Mouse (Mus musculus) heart, embryonic 14.5 days (tissue): Measurements from ENCODE around the gene Elp4. TPM values are rescaled to one million over a fixed set of nuclear protein-coding genes. Genes with fewer than 3 reads are reported as not detected.
A peak's percentile ranks its signal among the peaks of the same experiment; 100 is the strongest.

ENCODE experiments used
- ATAC-seq: fragments of 200-750 bp; cut with Nextera tagmentation; 2 replicates; pipeline ENCODE4 v1.8.0; 2017; ENCODE audit warnings: low read depth, moderate TSS enrichment; ENCODE audit not compliant: insufficient number of reproducible peaks, insufficient read depth, low FRiP score
- H3K27ac ChIP-seq, 2 experiments: fragments of 200-500 bp in 1 of 2; fragments of 300-500 bp in 1 of 2; sonication (generic) in 1 of 2; replicated peaks in 1 of 2; 2 replicates each; pipeline ENCODE4 v1.5.1; 2012 to 2014; ENCODE audit warnings: low read depth in 2 of 2, low read length in 2 of 2, control low read depth in 1 of 2, mild to moderate bottlenecking in 1 of 2, mixed read lengths in 1 of 2; ENCODE audit not compliant: control insufficient read depth in 1 of 2, insufficient read depth in 1 of 2
- H3K27me3 ChIP-seq: fragments of 300-500 bp; sonication (generic); 2 replicates; pipeline ENCODE4 v1.6.1; 2014; ENCODE audit warnings: mild to moderate bottlenecking, low read length, control low read depth; ENCODE audit not compliant: control insufficient read depth, insufficient read depth
- H3K36me3 ChIP-seq: fragments of 300-500 bp; sonication (generic); 2 replicates; pipeline ENCODE4 v1.6.1; 2014; ENCODE audit warnings: mild to moderate bottlenecking, control low read depth, low read length, mixed read lengths; ENCODE audit not compliant: control insufficient read depth, insufficient read depth
- H3K4me1 ChIP-seq, 2 experiments: fragments of 200-500 bp in 1 of 2; fragments of 300-500 bp in 1 of 2; sonication (generic) in 1 of 2; 2 replicates each; pipeline ENCODE4 v1.6.1; 2012 to 2014; ENCODE audit warnings: low read length in 2 of 2, control low read depth in 1 of 2, mixed read lengths in 1 of 2; ENCODE audit not compliant: control insufficient read depth in 2 of 2, insufficient read depth in 2 of 2
- H3K4me2 ChIP-seq: fragments of 300-500 bp; sonication (generic); 2 replicates; pipeline ENCODE4 v1.6.1; 2014; ENCODE audit warnings: mild to moderate bottlenecking, low read length
- H3K4me3 ChIP-seq, 2 experiments: fragments of 200-500 bp in 1 of 2; fragments of 300-500 bp in 1 of 2; sonication (generic) in 1 of 2; 2 replicates each; pipeline ENCODE4 v1.5.1; 2012 to 2014; ENCODE audit warnings: low read length in 2 of 2, mild to moderate bottlenecking in 2 of 2, control low read depth in 1 of 2, low read depth in 1 of 2, moderate library complexity in 1 of 2; ENCODE audit not compliant: control insufficient read depth in 1 of 2, insufficient read depth in 1 of 2
- H3K9ac ChIP-seq: fragments of 300-500 bp; sonication (generic); 2 replicates; pipeline ENCODE4 v1.6.1; 2014; ENCODE audit warnings: mild to moderate bottlenecking, low read length
- H3K9me3 ChIP-seq: fragments of 300-500 bp; sonication (generic); 2 replicates; pipeline ENCODE4 v1.6.1; 2016; ENCODE audit warnings: low read length, control low read depth; ENCODE audit not compliant: control insufficient read depth
- WGBS: fragments of 180-500 bp; shearing (Covaris S2); extraction: QIAGEN DNeasy Blood & Tissue Kit; methylation state at CpG from one replicate; pipeline ENCODE4 v1.1.7; 2014; 5-methylcytosine and 5-hydroxymethylcytosine counted together
- polyA plus RNA-seq: library from polyadenylated mRNA; unstranded; fragments of >200 nt; fragmentation: Nextera tagmentation; extraction: Ambion mirVana; gene quantifications from 2 replicates; pipeline ENCODE4 v1.2.1, GENCODE M21; 2014

Elp4 gene
- polyA plus RNA-seq, 1 experiment from 2014 or later, result 19.6 TPM

DNA sequence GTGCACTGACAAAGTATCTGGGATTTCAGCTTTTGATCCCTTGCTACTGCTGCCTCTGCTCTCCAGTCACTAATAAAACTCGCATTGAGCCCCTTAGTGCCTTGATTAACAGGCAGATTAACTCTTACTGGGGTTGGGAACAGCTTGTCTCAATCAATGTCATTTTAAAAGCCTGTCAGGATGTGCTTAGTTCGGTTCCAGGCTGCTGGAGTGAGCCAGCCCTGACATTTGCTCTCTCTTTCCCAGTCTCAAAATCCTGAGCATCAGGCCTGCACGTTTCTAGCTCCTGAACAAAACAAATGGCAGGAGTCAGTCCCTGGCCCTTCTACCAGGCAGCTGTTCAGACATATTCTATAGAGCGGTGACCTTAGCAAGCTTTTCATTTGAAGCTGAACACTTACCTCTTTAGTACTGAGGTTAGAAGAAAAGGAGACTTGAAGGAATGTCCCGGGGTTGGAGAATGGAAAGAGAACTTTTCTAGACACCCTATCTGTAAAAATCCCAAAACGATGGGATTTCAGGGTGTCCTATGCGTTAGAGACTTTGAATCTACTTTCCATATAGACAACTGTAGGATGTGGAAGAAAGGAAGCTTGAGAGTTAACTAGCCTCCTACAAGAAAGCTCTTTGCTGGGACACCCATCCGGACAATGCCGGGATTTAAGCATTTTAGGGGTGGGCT lies 233.1 kb downstream of the Elp4 start:
- no peaks in the 10 kb centered on the region for H3K9me3 ChIP-seq
- H3K36me3 ChIP-seq, result no peaks in the 10 kb centered on the region
- H3K4me2 ChIP-seq, result no peak overlapping the region
- 2% methylated on average over 9 of the region's 9 CpGs for WGBS
- no peak overlapping the region for H3K9ac ChIP-seq
- H3K27ac ChIP-seq, result no peak overlapping the region
- no peak overlapping the region for H3K4me3 ChIP-seq
- no peak for ATAC-seq
- H3K4me1 ChIP-seq, result peaks cover 20 to 31% of the 10 kb centered on the region in 2 experiments; a peak in 3 of 4 replicates
- peaks cover 95% of the 10 kb centered on the region for H3K27me3 ChIP-seq

DNA sequence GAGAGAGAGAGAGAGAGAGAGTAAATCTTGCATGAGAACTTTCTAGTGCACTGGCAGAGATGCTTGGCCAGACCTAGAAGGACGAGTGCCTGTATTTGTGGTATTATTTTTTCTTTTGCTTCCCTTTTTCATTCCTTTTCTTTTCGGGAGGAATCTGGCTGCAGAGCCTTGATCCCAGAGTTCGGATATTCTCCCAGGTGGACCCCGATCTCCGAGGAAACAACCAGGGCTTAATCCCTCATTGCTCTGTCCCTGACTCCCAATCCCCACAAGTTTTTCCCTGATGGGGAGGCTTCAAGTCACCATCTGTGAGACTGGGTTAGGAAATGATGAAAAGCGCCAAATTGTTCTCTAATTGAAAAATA lies 233.7 kb downstream of the Elp4 start:
- no peak overlapping the region for H3K4me2 ChIP-seq
- WGBS, result 2% methylated on average over 6 of the region's 6 CpGs
- H3K9me3 ChIP-seq, result no peaks in the 10 kb centered on the region
- no peak overlapping the region for H3K27ac ChIP-seq
- H3K4me3 ChIP-seq, result no peak overlapping the region
- H3K27me3 ChIP-seq, result peaks cover 95% of the 10 kb centered on the region
- no peak for ATAC-seq
- H3K4me1 ChIP-seq, result peaks cover 20 to 26% of the 10 kb centered on the region in 2 experiments; a peak in 3 of 4 replicates
- no peaks in the 10 kb centered on the region for H3K36me3 ChIP-seq
- H3K9ac ChIP-seq, result no peak overlapping the region

- Histone ChIP-seq H3K27ac (no peak overlapping the region), H3K4me3 (no peak overlapping the region), H3K4me2 (no peak overlapping the region), H3K27me3 (peaks cover 95% of the 10 kb centered on the region), H3K9me3 (no peaks in the 10 kb centered on the region), H3K4me1 (peaks cover 17 to 20% of the 10 kb centered on the region in 2 experiments; a peak in 3 of 4 replicates), H3K9ac (no peak overlapping the region), H3K36me3 (no peaks in the 10 kb centered on the region)
- 1% methylated on average over 29 of the region's 29 CpGs for WGBS
- no peak for ATAC-seq
These were observed 234.3 kb downstream of the Elp4 start for GRCm38 (mm10) chr2:105669881-105670730.

DNA sequence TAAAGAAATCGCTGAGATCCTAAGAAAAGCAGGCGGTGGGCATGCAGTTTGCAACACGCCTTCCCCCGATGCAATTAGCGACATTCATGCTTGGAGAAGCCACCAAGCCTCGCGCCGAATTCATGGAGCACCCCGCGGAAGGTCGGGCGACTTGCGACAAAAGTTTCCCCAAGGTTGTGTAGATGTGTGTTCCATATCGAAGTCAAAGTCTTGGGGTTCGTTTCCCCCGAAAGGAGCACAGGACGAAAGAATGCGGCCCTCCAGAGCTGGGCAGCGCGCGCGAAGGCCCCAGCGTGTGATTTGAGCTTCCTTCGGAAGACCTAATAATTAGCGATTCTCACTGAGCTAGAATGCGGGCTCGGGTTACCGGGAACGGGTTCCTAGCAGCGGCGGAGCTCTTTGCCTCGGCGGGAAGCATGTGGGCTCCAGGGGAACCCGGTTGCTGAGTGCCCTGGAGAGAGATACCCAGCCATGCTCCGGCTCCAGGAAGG lies 234.9 kb downstream of the Elp4 start:
- Histone ChIP-seq H3K27ac (no peak overlapping the region), H3K4me3 (peak overlapping the region in 1 of 2 experiments; percentile 17; a peak in 1 of 4 replicates), H3K27me3 (peaks cover 95% of the 10 kb centered on the region), H3K9me3 (no peaks in the 10 kb centered on the region), H3K36me3 (no peaks in the 10 kb centered on the region), H3K4me1 (peaks cover 11 to 13% of the 10 kb centered on the region in 2 experiments; a peak in 3 of 4 replicates), H3K4me2 (peak overlapping the region; percentile 4; the same call in 1 of the 2 replicates), H3K9ac (no peak overlapping the region)
- no peak for ATAC-seq
- under 1% methylated on average over 35 of the region's 35 CpGs for WGBS

DNA sequence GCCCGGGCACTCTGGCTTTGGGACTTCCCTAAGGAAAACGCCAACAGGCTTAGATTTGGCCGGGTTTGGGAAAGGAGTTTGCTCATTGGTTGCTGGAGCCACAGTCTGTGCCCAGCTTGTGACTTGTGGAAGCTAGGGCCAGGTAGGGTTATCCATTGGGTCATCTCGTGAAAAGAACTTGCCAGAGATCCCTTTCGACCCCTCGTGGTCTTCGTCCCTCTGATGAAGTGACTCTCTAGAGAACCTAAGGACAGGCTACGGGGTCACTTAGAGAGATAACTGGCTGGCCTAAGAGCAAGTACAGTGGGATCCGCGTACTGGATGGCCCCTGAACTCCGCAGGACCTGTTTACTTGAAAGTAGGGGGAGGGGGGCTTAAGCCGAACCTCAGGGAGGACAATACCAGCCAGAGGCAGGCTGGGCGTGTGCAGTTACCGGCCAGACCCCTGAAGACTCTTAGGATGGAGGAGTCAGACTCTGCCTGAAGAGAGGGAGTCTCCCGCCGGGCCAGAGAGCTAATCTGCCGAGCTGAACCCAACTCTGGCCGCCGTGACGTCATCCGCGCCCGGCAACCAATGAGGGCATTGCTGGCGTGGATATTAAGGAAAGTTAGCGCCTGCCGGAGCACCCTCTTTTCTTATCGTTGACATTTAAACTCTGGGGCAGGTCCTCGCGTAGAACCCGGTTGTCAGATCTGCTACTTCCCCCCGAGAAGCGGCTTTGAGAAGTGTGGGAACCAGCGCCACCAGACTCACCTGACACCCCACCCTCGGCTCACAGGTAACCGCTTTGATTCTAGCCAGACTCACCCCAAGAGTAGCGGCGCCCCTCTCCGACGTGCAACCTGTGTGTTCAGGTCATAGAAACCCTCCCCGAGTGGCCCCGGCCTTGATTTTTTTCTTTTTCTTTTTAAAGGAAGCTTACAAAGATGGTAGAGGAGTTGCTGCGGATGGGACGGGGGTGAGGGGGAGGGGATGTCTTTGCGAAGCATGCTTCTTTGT lies 235.8 kb downstream of the Elp4 start, which contains the start of gene Pax6:
TSS of gene Pax6 (plus strand) at position 630 of the 1,000 bp plus-strand sequence.
- peaks cover 7 to 8% of the 10 kb centered on the region in 2 experiments; a peak in 2 of 4 replicates for H3K4me1 ChIP-seq
- H3K4me3 ChIP-seq, result peak within 1 kb of the TSS in 1 of 2 experiments; percentile 17; a peak in 2 of 4 replicates
- peak within 1 kb of the TSS; percentile 22 for H3K4me2 ChIP-seq
- no peak for ATAC-seq
- no peaks in the 10 kb centered on the region for H3K36me3 ChIP-seq
- WGBS, result 1% methylated on average over 44 of the region's 44 CpGs
- H3K27me3 ChIP-seq, result peaks cover 95% of the 10 kb centered on the region
- no peak within 1 kb of the TSS for H3K27ac ChIP-seq
- H3K9me3 ChIP-seq, result no peaks in the 10 kb centered on the region
- no peak within 1 kb of the TSS for H3K9ac ChIP-seq

GRCm38 (mm10) chr2:105667626-105667950 lies 236.8 kb downstream of the Elp4 start:
- H3K27ac ChIP-seq, result no peak overlapping the region
- peaks cover 95% of the 10 kb centered on the region for H3K27me3 ChIP-seq
- H3K4me1 ChIP-seq, result peaks cover 5 to 8% of the 10 kb centered on the region in 2 experiments; a peak in 2 of 4 replicates
- H3K4me2 ChIP-seq, result no peak overlapping the region
- H3K4me3 ChIP-seq, result no peak overlapping the region
- H3K9me3 ChIP-seq, result no peaks in the 10 kb centered on the region
- ATAC-seq, result no peak
- 2% methylated on average over 11 of the region's 11 CpGs for WGBS
- no peaks in the 10 kb centered on the region for H3K36me3 ChIP-seq
- H3K9ac ChIP-seq, result no peak overlapping the region
